Mouse (Mus musculus) lung, adult 2 months (tissue): ENCODE measurements around the gene Cym. TPM values are rescaled to one million over a fixed set of nuclear protein-coding genes. Genes with fewer than 3 reads are reported as not detected.

ENCODE experiments used
- DNase-seq: peaks from one replicate; pipeline ENCODE4 v3.0.0; 2022
- H3K4me1 ChIP-seq: fragments of 200-500 bp; 2 replicates; pipeline ENCODE4 v1.6.1; 2011; ENCODE audit warnings: low read length; ENCODE audit not compliant: control insufficient read depth, insufficient read depth
- H3K4me3 ChIP-seq: fragments of 200-500 bp; replicated peaks from 2 replicates; pipeline ENCODE3; 2011; ENCODE audit warnings: low read depth, mild to moderate bottlenecking, control low read depth, low read length; ENCODE audit errors: extremely low read depth
- CTCF ChIP-seq: fragments of 200-500 bp; IDR thresholded peaks from 2 replicates; pipeline ENCODE4 v1.5.1; 2011; ENCODE audit warnings: mild to moderate bottlenecking, low read length, control low read depth; ENCODE audit not compliant: insufficient read depth
- POLR2A ChIP-seq: fragments of 200-500 bp; IDR thresholded peaks from 2 replicates; pipeline ENCODE4 v1.6.1; 2011; ENCODE audit warnings: low read depth, mild to moderate bottlenecking, control low read depth, low read length, borderline replicate concordance; ENCODE audit errors: extremely low read depth
- WGBS: fragments of 180-500 bp; shearing (Covaris S2); methylation state at CpG from one replicate; pipeline ENCODE4 v1.1.7; 2018; 5-methylcytosine and 5-hydroxymethylcytosine counted together
- polyA plus RNA-seq: library from polyadenylated mRNA; depleted of rRNA; stranded (reverse); fragments of >200 nt; gene quantifications from 2 replicates; pipeline ENCODE4 v1.2.3, GENCODE M21; 2012

Gene Cym
- polyA plus RNA-seq, 1 experiment, result 0.25 TPM

- 55% methylated on average over 4 of the region's 4 CpGs for WGBS
- no peak for TF ChIP-seq POLR2A
- no peak for TF ChIP-seq CTCF
- no peak for DNase-seq
- H3K4me3 ChIP-seq, result no peak overlapping the region
- 0 out of 2 replicates have a peak, but pooled peaks cover 4% of the 10 kb centered on the region for H3K4me1 ChIP-seq
These were observed 14.9 kb downstream of the Cym start for GRCm38 (mm10) chr3:107206490-107207150.

GRCm38 (mm10) chr3:107205994-107206393, 15.5 kb downstream of the Cym start:
- Histone ChIP-seq H3K4me1 (0 out of 2 replicates have a peak, but pooled peaks cover 4% of the 10 kb centered on the region), H3K4me3 (no peak overlapping the region)
- DNase-seq, result peak; percentile 58
- WGBS, result 8% methylated on average over 4 of the region's 4 CpGs
- TF ChIP-seq CTCF (peak; percentile 86), POLR2A (no peak)

GRCm38 (mm10) chr3:107205170-107205569, 16.4 kb downstream of the Cym start:
- Histone ChIP-seq H3K4me3 (no peak overlapping the region), H3K4me1 (0 out of 2 replicates have a peak, but pooled peaks cover 4% of the 10 kb centered on the region)
- TF ChIP-seq POLR2A, result no peak
- no peak for TF ChIP-seq CTCF
- no peak for DNase-seq

GRCm38 (mm10) chr3:107204413-107204812, 17.1 kb downstream of the Cym start:
- H3K4me3 ChIP-seq, result no peak overlapping the region
- no peak for DNase-seq
- TF ChIP-seq CTCF, result no peak
- no peak for TF ChIP-seq POLR2A
- H3K4me1 ChIP-seq, result 0 out of 2 replicates have a peak, but pooled peaks cover 4% of the 10 kb centered on the region
- 91% methylated on average over 3 of the region's 3 CpGs for WGBS

GRCm38 (mm10) chr3:107201310-107202180, 20.0 kb downstream of the Cym start:
- H3K4me3 ChIP-seq, result no peak overlapping the region
- H3K4me1 ChIP-seq, result no peaks in the 10 kb centered on the region
- no peak for DNase-seq
- TF ChIP-seq CTCF, result no peak
- no peak for TF ChIP-seq POLR2A
- WGBS, result 46% methylated on average over 9 of the region's 9 CpGs

GRCm38 (mm10) chr3:107188226-107188899, 33.2 kb downstream of the Cym start:
- 38% methylated on average over 6 of the region's 6 CpGs for WGBS
- DNase-seq, result no peak
- H3K4me3 ChIP-seq, result no peak overlapping the region
- peak; percentile 52 for TF ChIP-seq CTCF
- TF ChIP-seq POLR2A, result no peak
- no peaks in the 10 kb centered on the region for H3K4me1 ChIP-seq

GRCm38 (mm10) chr3:107187022-107187421, 34.5 kb downstream of the Cym start:
- no peaks in the 10 kb centered on the region for H3K4me1 ChIP-seq
- H3K4me3 ChIP-seq, result no peak overlapping the region
- no peak for TF ChIP-seq CTCF
- 83% methylated on average over 4 of the region's 4 CpGs for WGBS
- no peak for DNase-seq

GRCm38 (mm10) chr3:107185597-107185996, 35.9 kb downstream of the Cym start:
- TF ChIP-seq POLR2A, result no peak
- no peak for TF ChIP-seq CTCF
- DNase-seq, result no peak
- H3K4me1 ChIP-seq, result no peaks in the 10 kb centered on the region
- no peak overlapping the region for H3K4me3 ChIP-seq
- 59% methylated on average over 3 of the region's 3 CpGs for WGBS

- no peak for DNase-seq
- H3K4me1 ChIP-seq, result no peaks in the 10 kb centered on the region
- H3K4me3 ChIP-seq, result no peak overlapping the region
- 66% methylated on average over 3 of the region's 3 CpGs for WGBS
- TF ChIP-seq POLR2A (no peak), CTCF (no peak)
These were observed 38.4 kb downstream of the Cym start for GRCm38 (mm10) chr3:107183178-107183577.

- no peak within 1 kb of the TSS for H3K4me3 ChIP-seq
- TF ChIP-seq CTCF, result no peak
- no peak for TF ChIP-seq POLR2A
- DNase-seq, result no peak
- 76% methylated on average over 1 of the region's 1 CpGs for WGBS
- H3K4me1 ChIP-seq, result no peaks in the 10 kb centered on the region
These were observed 38.8 kb downstream of the Cym start, which contains the start of gene Kcna10 for GRCm38 (mm10) chr3:107182756-107183155. Gene Kcna10 (plus strand): TSS chr3:107183056.
